Mouse (Mus musculus): ENCODE results near the gene Osbpl10. TPM values are rescaled to one million over a fixed set of nuclear protein-coding genes. Genes with fewer than 3 reads are reported as not detected.
"Not testable (repeated sequence)": the region's sequence is repeated elsewhere in the genome, so short reads cannot be mapped to it uniquely, and the experiment has no call there.

The Osbpl10 gene
- polyA plus RNA-seq, 1 experiment: not detected

DNA sequence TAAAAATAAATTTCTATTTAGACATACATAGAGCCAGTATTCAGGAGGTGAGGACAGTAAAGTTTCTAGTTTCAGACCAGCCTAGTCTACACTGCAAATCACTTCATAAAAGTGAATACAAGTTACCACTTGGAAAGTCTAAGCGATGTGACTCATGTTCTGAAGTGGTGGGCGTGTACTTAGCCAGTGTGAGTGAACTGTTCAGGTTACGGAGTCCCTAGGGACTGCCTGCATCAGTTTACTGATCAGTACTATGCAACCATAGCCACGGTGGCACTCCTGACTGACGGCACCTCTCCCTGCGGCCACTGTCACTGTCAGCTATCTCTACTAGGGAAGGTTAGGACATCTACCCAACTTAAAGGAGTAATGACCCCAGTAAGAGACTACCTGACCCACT, 266.7 kb downstream of the Osbpl10 start:
- H3K4me3 ChIP-seq (replicated peaks; ENCODE audit: control insufficient read depth, low read depth, low read length): no peak overlapping the region
- no peak for TF ChIP-seq POLR2A (IDR thresholded peaks at IDR 0.05; ENCODE audit: borderline replicate concordance, control insufficient read depth, low read depth, low read length)
- no peak for TF ChIP-seq CTCF (IDR thresholded peaks at IDR 0.05; ENCODE audit: control insufficient read depth, insufficient read depth, low read length)
- 88% methylated on average over 6 of the region's 6 CpGs for WGBS

DNA sequence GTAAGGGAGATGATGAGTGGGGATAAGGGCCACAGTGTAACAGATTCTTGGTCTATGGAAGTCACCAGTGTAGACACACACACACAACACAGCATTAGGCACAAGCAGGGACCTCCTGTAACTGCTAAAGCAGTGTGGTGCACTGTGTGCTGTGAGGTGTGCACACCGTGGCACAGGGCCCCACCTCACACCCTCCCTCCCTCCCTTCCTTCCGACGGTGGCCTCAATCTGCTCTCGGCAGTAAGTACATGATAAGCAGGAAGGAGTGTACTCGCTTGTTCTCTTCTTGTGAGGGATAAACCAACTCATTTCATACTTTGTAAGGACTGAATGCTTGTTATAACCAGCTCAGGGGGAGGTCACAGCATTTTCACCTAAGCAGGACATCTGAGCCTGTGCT, 270.8 kb downstream of the Osbpl10 start:
- H3K4me3 ChIP-seq (replicated peaks; ENCODE audit: control insufficient read depth, low read depth, low read length): no peak overlapping the region
- H3K4me1 ChIP-seq (ENCODE audit: control insufficient read depth, insufficient read depth, low read length): no peaks in the 10 kb centered on the region; the same call in 1 of the 2 replicates
- 58% methylated on average over 5 of the region's 5 CpGs for WGBS
- no peak overlapping the region for H3K27ac ChIP-seq (ENCODE audit: control insufficient read depth, insufficient read depth, low read depth, low read length, poor library complexity)
- TF ChIP-seq POLR2A (IDR thresholded peaks at IDR 0.05; ENCODE audit: borderline replicate concordance, control insufficient read depth, low read depth, low read length) (no peak), CTCF (IDR thresholded peaks at IDR 0.05; ENCODE audit: control insufficient read depth, insufficient read depth, low read length) (no peak)

More for the DNA sequence above, 266.7 kb downstream of the Osbpl10 start:
- no peak overlapping the region for H3K27ac ChIP-seq (ENCODE audit: control insufficient read depth, insufficient read depth, low read depth, low read length, poor library complexity)
- H3K4me1 ChIP-seq (ENCODE audit: control insufficient read depth, insufficient read depth, low read length): no peaks in the 10 kb centered on the region; the same call in 1 of the 2 replicates

DNA sequence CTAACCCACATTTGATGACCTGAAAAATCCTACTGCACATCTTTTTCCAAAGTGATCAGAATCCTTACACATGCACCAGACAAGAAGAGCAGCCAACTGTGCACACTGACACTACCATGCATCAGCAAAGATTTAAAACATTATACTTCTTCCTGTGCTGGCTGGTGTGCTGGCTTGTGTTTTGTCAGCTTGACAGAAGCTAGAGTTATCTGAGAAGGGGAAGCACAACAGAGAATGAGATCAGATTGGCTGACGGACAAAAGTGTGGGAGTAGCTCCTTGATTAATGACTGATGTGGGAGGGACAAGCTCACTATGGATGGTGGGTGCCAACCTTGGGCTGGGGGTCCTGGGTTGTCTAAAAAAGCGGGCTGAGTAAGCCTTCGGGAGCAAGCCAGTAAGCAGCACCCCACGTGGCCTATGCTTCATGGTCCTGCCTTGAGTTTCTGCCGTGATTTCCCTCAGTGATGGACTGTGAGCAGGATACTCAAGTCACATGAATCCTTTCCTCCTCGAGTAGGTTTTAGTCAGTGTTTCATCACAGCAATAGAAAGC, 279.4 kb downstream of the Osbpl10 start:
- no peak overlapping the region for H3K27ac ChIP-seq (ENCODE audit: control insufficient read depth, insufficient read depth, low read depth, low read length, poor library complexity)
- WGBS: 85% methylated on average over 6 of the region's 6 CpGs
- H3K4me3 ChIP-seq (replicated peaks; ENCODE audit: control insufficient read depth, low read depth, low read length): no peak overlapping the region
- H3K4me1 ChIP-seq (ENCODE audit: control insufficient read depth, insufficient read depth, low read length): no peaks in the 10 kb centered on the region; the same call in 1 of the 2 replicates
- no peak for TF ChIP-seq POLR2A (IDR thresholded peaks at IDR 0.05; ENCODE audit: borderline replicate concordance, control insufficient read depth, low read depth, low read length)
- no peak for TF ChIP-seq CTCF (IDR thresholded peaks at IDR 0.05; ENCODE audit: control insufficient read depth, insufficient read depth, low read length)

DNA sequence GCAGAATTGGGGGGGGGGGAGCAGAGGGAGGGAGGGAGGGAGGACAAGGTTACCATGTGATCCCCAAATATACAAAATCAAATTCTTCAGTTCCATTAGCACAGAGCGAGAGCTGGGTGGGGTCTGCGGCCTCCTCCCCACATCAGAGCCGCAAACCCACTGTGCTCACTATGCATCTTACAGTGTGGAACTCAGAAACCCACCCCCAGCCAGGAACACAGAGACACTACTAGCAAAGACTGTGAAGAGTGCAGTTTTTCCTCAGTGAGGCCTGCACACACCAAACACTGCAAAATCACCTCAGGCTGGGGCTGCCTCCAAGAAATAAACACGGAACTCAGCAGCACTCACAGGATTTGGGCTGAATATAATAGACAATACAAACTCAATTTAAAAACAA, 281.5 kb downstream of the Osbpl10 start:
- WGBS: 88% methylated on average over 4 of the region's 4 CpGs
- TF ChIP-seq POLR2A (IDR thresholded peaks at IDR 0.05; ENCODE audit: borderline replicate concordance, control insufficient read depth, low read depth, low read length) (no peak), CTCF (IDR thresholded peaks at IDR 0.05; ENCODE audit: control insufficient read depth, insufficient read depth, low read length) (no peak)
- no peaks in the 10 kb centered on the region; the same call in 1 of the 2 replicates for H3K4me1 ChIP-seq (ENCODE audit: control insufficient read depth, insufficient read depth, low read length)
- no peak overlapping the region for H3K4me3 ChIP-seq (replicated peaks; ENCODE audit: control insufficient read depth, low read depth, low read length)
- H3K27ac ChIP-seq (ENCODE audit: control insufficient read depth, insufficient read depth, low read depth, low read length, poor library complexity): no peak overlapping the region

DNA sequence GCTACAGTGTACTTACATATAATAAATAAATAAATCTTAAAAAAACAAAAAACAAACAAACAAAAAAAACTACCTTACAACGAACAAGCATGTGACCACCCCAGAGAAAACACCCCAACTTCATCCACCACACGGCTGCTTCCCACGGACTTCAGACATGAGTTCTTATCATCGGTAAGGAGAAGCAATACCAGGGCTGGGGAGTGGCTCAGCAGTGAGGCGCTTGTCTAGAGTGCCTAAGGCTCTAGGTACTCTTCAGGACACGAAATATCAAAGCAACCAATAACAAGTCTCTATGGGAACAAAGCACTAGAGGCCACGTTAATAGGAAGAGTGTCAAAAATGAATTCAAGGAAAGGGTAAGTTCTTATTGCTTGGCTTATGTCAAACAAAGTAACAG, 282.1 kb downstream of the Osbpl10 start:
- no peak overlapping the region for H3K27ac ChIP-seq (ENCODE audit: control insufficient read depth, insufficient read depth, low read depth, low read length, poor library complexity)
- TF ChIP-seq CTCF (IDR thresholded peaks at IDR 0.05; ENCODE audit: control insufficient read depth, insufficient read depth, low read length) (no peak), POLR2A (IDR thresholded peaks at IDR 0.05; ENCODE audit: borderline replicate concordance, control insufficient read depth, low read depth, low read length) (no peak)
- 71% methylated on average over 7 of the region's 7 CpGs for WGBS
- H3K4me1 ChIP-seq (ENCODE audit: control insufficient read depth, insufficient read depth, low read length): no peaks in the 10 kb centered on the region; the same call in 1 of the 2 replicates
- no peak overlapping the region for H3K4me3 ChIP-seq (replicated peaks; ENCODE audit: control insufficient read depth, low read depth, low read length)

DNA sequence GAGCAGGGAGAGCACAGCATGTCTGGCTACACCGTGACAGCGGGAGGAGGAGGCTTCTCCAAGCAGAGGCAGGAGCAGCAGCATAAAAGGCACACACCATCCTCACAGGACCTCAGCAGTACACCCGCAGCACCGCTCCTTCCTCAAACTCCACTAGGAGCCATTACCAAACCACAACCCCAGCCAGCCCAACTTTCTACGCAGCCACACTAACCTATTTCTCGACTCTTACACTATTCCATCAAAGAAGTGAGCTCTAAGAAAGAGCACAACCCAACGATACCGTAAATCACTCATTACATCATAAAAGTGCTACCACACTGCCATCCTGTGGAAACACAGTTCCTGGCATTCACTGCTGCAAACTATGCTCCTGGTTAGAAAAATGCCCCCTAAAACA, 283.1 kb downstream of the Osbpl10 start:
- Histone ChIP-seq H3K27ac (ENCODE audit: control insufficient read depth, insufficient read depth, low read depth, low read length, poor library complexity) (no peak overlapping the region), H3K4me1 (ENCODE audit: control insufficient read depth, insufficient read depth, low read length) (no peaks in the 10 kb centered on the region; the same call in 1 of the 2 replicates), H3K4me3 (replicated peaks; ENCODE audit: control insufficient read depth, low read depth, low read length) (no peak overlapping the region)
- TF ChIP-seq POLR2A (IDR thresholded peaks at IDR 0.05; ENCODE audit: borderline replicate concordance, control insufficient read depth, low read depth, low read length) (no peak), CTCF (IDR thresholded peaks at IDR 0.05; ENCODE audit: control insufficient read depth, insufficient read depth, low read length) (no peak)
- 53% methylated on average over 8 of the region's 8 CpGs for WGBS

DNA sequence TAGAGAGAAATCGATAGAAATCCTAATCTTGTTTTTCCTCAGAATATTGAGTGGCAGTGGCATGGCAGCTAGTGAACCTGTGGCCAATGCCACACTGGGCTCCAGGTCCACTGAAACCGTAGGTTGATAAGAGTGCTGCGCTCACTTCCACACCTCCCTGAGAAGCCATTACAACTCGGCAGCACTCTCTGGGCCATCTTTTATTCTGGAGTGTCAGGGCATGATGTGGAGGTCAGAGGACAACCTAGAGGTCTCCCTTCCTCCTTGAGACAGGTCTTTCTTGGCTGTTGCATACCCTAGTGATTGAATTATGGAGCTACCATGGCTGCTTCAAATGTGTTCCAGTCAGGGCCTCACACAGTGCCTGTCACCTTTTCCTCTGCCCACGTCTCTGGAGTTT, 283.5 kb downstream of the Osbpl10 start:
- no peaks in the 10 kb centered on the region; the same call in 1 of the 2 replicates for H3K4me1 ChIP-seq (ENCODE audit: control insufficient read depth, insufficient read depth, low read length)
- no peak for TF ChIP-seq CTCF (IDR thresholded peaks at IDR 0.05; ENCODE audit: control insufficient read depth, insufficient read depth, low read length)
- TF ChIP-seq POLR2A (IDR thresholded peaks at IDR 0.05; ENCODE audit: borderline replicate concordance, control insufficient read depth, low read depth, low read length): no peak
- 69% methylated on average over 5 of the region's 5 CpGs for WGBS

DNA sequence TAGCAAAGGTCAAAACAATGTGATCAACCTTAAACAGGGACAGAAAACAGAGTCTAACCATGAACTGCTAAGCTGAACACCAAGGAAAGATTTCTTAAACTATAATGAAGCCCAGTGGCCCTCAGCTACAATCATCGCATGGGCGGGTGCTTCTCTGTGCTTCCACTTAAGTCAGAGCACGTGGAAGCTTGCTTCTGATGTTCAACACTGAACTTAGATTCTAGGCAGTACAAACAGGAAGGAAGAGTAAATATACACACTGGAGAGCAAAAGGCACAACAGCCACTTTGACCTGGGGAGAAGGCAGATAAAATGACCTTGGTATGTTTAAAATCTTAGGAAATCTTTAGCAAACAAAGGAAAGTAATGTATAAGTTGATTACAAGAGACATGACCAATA, 293.2 kb downstream of the Osbpl10 start:
- WGBS: 83% methylated on average over 3 of the region's 3 CpGs
- Histone ChIP-seq H3K27ac (ENCODE audit: control insufficient read depth, insufficient read depth, low read depth, low read length, poor library complexity) (no peak overlapping the region), H3K4me3 (replicated peaks; ENCODE audit: control insufficient read depth, low read depth, low read length) (no peak overlapping the region), H3K4me1 (ENCODE audit: control insufficient read depth, insufficient read depth, low read length) (no peaks in the 10 kb centered on the region)
- no peak for TF ChIP-seq POLR2A (IDR thresholded peaks at IDR 0.05; ENCODE audit: borderline replicate concordance, control insufficient read depth, low read depth, low read length)
- no peak for TF ChIP-seq CTCF (IDR thresholded peaks at IDR 0.05; ENCODE audit: control insufficient read depth, insufficient read depth, low read length)

More for the DNA sequence above, 283.5 kb downstream of the Osbpl10 start:
- no peak overlapping the region for H3K4me3 ChIP-seq (replicated peaks; ENCODE audit: control insufficient read depth, low read depth, low read length)
- no peak overlapping the region for H3K27ac ChIP-seq (ENCODE audit: control insufficient read depth, insufficient read depth, low read depth, low read length, poor library complexity)

DNA sequence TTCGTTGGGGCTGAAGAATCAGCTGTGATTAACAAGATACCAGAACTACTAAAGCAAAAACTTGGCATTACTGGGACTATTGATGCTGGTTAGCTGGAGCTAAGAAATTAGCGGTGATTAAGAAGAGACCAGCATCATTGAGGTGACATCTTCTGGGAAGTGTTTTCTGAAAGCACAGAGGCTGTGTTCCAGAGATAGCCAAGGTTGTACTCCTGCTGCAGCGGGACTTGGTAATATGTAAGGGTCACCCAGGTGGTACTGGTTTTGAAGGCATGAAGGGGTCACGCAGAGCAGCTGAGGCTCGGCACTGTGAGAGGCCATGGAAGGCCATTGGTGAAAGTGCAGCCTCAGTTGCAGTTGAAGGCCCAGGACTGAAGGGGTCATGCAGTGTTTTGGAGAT, 294.1 kb downstream of the Osbpl10 start:
- not testable (repeated sequence) for H3K27ac ChIP-seq (ENCODE audit: control insufficient read depth, insufficient read depth, low read depth, low read length, poor library complexity); H3K4me3 ChIP-seq (replicated peaks; ENCODE audit: control insufficient read depth, low read depth, low read length); H3K4me1 ChIP-seq (ENCODE audit: control insufficient read depth, insufficient read depth, low read length)
- 87% methylated on average over 5 of the region's 5 CpGs for WGBS

Data from bone marrow, adult 2 months (tissue).